Mouse (Mus musculus) subcutaneous adipose tissue, adult 2 months (tissue): ENCODE results near the gene Cyp2j12. TPM values are rescaled to one million over a fixed set of nuclear protein-coding genes. Genes with fewer than 3 reads are reported as not detected.

ENCODE experiments used
- polyA plus RNA-seq: library from polyadenylated mRNA; depleted of rRNA; stranded (reverse); fragments of >200 nt; gene quantifications from 2 replicates; pipeline ENCODE4 v1.2.3, GENCODE M21; 2012; ENCODE audit warnings: low replicate concordance; rRNA removed

Cyp2j12 gene
- polyA plus RNA-seq, result 0.06 TPM in 1 of 2 replicates, not detected in the other

DNA sequence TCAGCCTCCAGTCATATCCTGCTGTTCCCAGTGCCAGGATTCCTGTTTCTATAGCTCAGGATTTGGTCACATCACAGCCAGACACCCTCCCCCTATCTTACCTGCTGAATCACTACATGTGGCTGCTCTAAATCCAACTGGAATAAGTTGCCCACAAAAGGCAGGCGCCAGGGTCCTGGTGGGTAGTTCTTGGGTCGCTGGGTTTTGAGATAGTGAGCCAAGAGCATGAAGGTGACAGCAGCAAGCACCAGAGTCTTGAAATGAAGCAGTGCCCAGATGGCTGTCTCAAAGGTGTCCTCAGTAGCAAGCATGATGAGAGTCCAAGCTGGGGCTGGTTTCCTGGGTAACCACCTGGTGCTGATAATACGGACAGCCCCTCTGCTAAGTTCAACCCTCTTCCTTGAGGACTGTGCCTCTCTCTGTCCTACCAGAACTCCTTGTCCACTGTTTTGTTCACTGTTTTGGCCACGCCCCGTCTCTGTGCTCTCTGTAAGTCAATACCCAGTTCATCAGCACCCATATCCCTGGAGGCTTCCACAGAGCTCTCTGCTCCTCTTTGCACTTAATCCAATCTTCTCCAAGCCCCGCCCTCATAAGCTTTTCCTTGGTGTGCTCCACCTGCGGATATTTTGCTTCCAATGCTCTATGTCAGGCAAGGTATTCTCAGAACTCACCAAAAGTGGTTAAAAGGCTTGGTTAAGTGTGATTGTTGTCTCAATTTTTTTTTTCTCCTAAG is at the start of gene Cyp2j12:
Gene Cyp2j12, minus strand, starts transcription at position 421 of the 736 bp plus-strand sequence.

GRCm38 (mm10) chr4:96077261-96078125 is 63.5 kb downstream of the Cyp2j12 start, which contains the start of gene Cyp2j13:
Gene Cyp2j13, minus strand, starts transcription at chr4:96077546.

Other genes starting within 250 kb of the Cyp2j12 start
- 0.50 and 3.7 TPM in 2 replicates for gene Hook1, start 173.9 kb downstream of the Cyp2j12 start, polyA plus RNA-seq
- not detected in 2 replicates for gene Cyp2j13, start 63.6 kb downstream of the Cyp2j12 start, polyA plus RNA-seq
- not detected in 2 replicates for gene Cyp2j7, start 95.5 kb upstream of the Cyp2j12 start, polyA plus RNA-seq
- gene Cyp2j11, start 207.5 kb upstream of the Cyp2j12 start, polyA plus RNA-seq, result not detected in 2 replicates